Mouse (Mus musculus) embryonic facial prominence, embryonic 14.5 days (tissue): ENCODE data around the gene Cacna2d2. TPM values are rescaled to one million over a fixed set of nuclear protein-coding genes. Genes with fewer than 3 reads are reported as not detected.
A peak's percentile ranks its signal among the peaks of the same experiment; 100 is the strongest.
"Not testable (repeated sequence)": the region's sequence is repeated elsewhere in the genome, so short reads cannot be mapped to it uniquely, and the experiment has no call there.

Experiments used
- ATAC-seq: fragments of 200-750 bp; cut with Nextera tagmentation; 2 replicates; pipeline ENCODE4 v1.8.0; 2017; ENCODE audit warnings: low read depth, moderate number of reproducible peaks, moderate TSS enrichment
- DNase-seq: peaks from one replicate; pipeline ENCODE4 v3.0.0-alpha.2; 2015; ENCODE audit warnings: low spot score
- H3K27ac ChIP-seq: fragments of 300-500 bp; sonication (generic); replicated peaks from 2 replicates; pipeline ENCODE4 v1.5.1; 2014; ENCODE audit warnings: low read depth, mild to moderate bottlenecking, low read length, moderate library complexity
- H3K27me3 ChIP-seq: fragments of 300-500 bp; sonication (generic); replicated peaks from 2 replicates; pipeline ENCODE4 v1.6.1; 2014; ENCODE audit warnings: low read length; ENCODE audit not compliant: control insufficient read depth, insufficient read depth
- H3K36me3 ChIP-seq: fragments of 300-500 bp; sonication (generic); 2 replicates; pipeline ENCODE4 v1.6.1; 2014; ENCODE audit warnings: low read length, mixed read lengths; ENCODE audit not compliant: control insufficient read depth, insufficient read depth
- H3K4me1 ChIP-seq: fragments of 300-500 bp; sonication (generic); 2 replicates; pipeline ENCODE4 v1.6.1; 2014; ENCODE audit warnings: antibody characterized with exemption, low read length; ENCODE audit not compliant: control insufficient read depth, insufficient read depth
- H3K4me2 ChIP-seq: fragments of 300-500 bp; sonication (generic); 2 replicates; pipeline ENCODE4 v1.6.1; 2014; ENCODE audit warnings: low read depth, mild to moderate bottlenecking, low read length, moderate library complexity, mixed read lengths
- H3K4me3 ChIP-seq: fragments of 300-500 bp; sonication (generic); 2 replicates; pipeline ENCODE4 v1.5.1; 2014; ENCODE audit warnings: low read depth, mild to moderate bottlenecking, low read length
- H3K9ac ChIP-seq: fragments of 300-500 bp; sonication (generic); 2 replicates; pipeline ENCODE4 v1.6.1; 2014; ENCODE audit warnings: low read depth, mild to moderate bottlenecking, low read length, moderate library complexity, mixed read lengths
- H3K9me3 ChIP-seq: fragments of 300-500 bp; sonication (generic); 2 replicates; pipeline ENCODE4 v1.6.1; 2016; ENCODE audit warnings: low read length; ENCODE audit not compliant: control insufficient read depth
- WGBS: fragments of 180-500 bp; shearing (Covaris S2); extraction: QIAGEN DNeasy Blood & Tissue Kit; methylation state at CpG from one replicate; pipeline ENCODE4 v1.1.7; 2014; 5-methylcytosine and 5-hydroxymethylcytosine counted together
- polyA plus RNA-seq: library from polyadenylated mRNA; unstranded; fragments of >200 nt; fragmentation: Nextera tagmentation; extraction: Ambion mirVana; gene quantifications from 2 replicates; pipeline ENCODE4 v1.2.1, GENCODE M21; 2014

The Cacna2d2 gene
- polyA plus RNA-seq, 1 experiment from 2014 or later: 0.93 TPM

DNA sequence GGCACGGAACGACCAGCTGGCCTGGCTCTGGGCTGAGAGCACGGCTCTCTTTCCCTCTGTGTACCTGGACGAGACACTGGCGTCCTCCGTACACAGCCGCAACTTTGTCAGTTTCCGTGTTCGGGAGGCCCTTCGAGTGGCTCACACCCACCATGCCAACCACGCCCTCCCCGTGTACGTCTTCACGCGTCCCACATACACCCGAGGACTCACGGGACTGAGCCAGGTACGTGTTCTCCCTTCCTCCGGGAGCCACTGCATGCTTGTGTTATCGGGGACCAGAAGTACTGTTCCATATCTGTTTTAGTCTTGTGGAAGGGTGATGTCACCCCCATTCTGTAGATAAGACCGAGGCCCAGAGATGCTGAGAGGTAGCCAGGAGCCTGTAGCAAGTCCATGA is 171.4 kb downstream of the Cacna2d2 start:
- H3K9me3 ChIP-seq: no peaks in the 10 kb centered on the region
- H3K4me3 ChIP-seq: peak overlapping the region; percentile 52; the same call in 1 of the 2 replicates
- ATAC-seq: no peak
- 94% methylated on average over 21 of the region's 21 CpGs for whole genome bisulfite sequencing
- H3K27me3 ChIP-seq: no peaks in the 10 kb centered on the region
- H3K4me2 ChIP-seq: peak overlapping the region; percentile 63
- no peak for DNase-seq
- H3K4me1 ChIP-seq: peaks cover 24% of the 10 kb centered on the region
- H3K27ac ChIP-seq: no peak overlapping the region
- H3K36me3 ChIP-seq: peaks cover 50% of the 10 kb centered on the region
- H3K9ac ChIP-seq: peak overlapping the region; percentile 66

- 95% methylated on average over 22 of the region's 22 CpGs for WGBS
- Histone ChIP-seq H3K27ac (no peak overlapping the region), H3K4me2 (no peak overlapping the region), H3K36me3 (peaks cover 44% of the 10 kb centered on the region), H3K27me3 (no peaks in the 10 kb centered on the region), H3K4me1 (peaks cover 28% of the 10 kb centered on the region), H3K9ac (0 out of 2 replicates have a peak overlapping the region, but pooled peaks have one; percentile 20), H3K4me3 (no peak overlapping the region), H3K9me3 (no peaks in the 10 kb centered on the region)
- no peak for DNase-seq
- no peak for ATAC-seq
Observed at GRCm38 (mm10) chr9:107571534-107572326, 172.3 kb downstream of the Cacna2d2 start.

DNA sequence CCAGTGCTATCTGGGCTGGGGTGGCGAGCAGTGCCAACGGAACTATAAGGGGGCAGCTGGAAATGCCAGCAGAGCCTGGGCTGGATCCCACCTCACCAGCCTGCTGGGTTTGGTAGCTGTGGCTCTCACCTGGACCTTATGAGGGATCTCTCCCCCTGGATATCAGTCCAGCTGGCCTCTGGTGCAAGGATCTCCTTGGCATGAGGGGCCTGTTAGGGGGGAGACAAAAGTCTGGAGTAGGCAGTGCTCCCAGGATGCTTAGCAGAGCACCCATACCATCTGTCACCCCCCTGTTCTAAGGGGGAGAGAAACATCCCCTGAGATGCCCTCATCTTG is 172.9 kb downstream of the Cacna2d2 start:
- no peak for ATAC-seq
- Histone ChIP-seq H3K4me1 (peaks cover 28% of the 10 kb centered on the region), H3K27me3 (no peaks in the 10 kb centered on the region), H3K36me3 (peaks cover 44% of the 10 kb centered on the region), H3K4me2 (no peak overlapping the region), H3K9ac (no peak overlapping the region), H3K4me3 (no peak overlapping the region), H3K9me3 (no peaks in the 10 kb centered on the region), H3K27ac (no peak overlapping the region)
- no peak for DNase-seq
- 94% methylated on average over 2 of the region's 2 CpGs for WGBS

DNA sequence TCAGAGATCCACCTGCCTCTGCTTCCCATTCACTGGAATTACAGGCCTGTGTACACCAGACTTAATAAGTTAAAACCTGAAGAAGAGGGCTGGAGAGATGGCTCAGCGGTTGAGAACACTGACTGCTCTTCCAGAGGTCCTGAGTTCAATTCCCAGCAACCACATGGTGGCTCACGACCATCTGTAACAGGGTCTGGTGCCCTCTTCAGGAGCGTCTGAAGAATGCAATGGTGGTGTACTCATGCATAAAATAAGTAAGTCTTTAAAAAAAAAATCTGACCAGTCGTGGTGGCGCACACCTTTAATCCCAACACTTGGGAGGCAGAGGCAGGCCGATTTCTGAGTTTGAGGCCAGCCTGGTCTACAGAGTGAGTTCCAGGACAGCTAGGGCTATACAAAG is 174.4 kb downstream of the Cacna2d2 start:
- not testable (repeated sequence) for H3K9me3 ChIP-seq, H3K9ac ChIP-seq, H3K4me2 ChIP-seq, H3K4me3 ChIP-seq, DNase-seq, ATAC-seq, H3K27ac ChIP-seq, H3K27me3 ChIP-seq
- 86% methylated on average over 6 of the region's 6 CpGs for whole genome bisulfite sequencing
- peaks cover 23% of the 10 kb centered on the region for H3K4me1 ChIP-seq
- H3K36me3 ChIP-seq: peaks cover 44% of the 10 kb centered on the region

DNA sequence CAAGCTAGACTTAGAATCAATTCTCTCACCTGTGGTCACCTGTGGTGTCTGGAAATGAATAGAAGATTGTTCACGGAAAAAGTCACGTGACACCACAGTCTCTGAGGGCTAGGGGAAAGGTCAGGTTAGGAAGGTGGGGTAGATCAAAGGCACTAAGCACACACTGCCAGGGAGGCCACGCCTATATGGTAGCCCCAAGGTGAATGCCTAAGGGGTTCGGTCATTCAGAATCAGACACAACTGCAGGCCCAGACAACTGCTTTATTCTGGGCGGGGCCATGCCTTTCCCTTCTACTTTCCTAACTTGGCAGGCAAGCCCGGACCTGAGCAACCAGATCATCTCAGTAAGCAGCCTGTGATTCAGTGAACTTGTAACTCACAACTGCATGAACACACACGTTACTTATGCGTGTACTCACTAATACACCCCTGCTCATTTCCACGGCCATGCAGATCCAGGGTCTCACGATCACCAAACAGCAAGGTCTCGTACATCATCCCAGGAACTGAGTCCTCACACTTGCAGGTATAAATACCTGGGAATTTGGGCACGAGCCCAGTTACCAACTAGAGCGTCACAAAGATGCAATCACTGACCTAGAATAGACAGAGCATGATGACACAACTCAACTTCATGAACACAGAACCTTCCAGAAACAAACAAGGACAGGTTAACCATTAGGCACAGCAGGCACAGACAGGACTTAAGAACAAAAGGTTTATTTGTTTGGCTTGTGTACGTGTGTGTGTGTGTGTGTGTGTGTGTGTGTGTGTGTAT is 176.4 kb downstream of the Cacna2d2 start:
- peak; percentile 17; the same call in 1 of the 2 replicates for ATAC-seq
- no peak overlapping the region for H3K4me3 ChIP-seq
- peaks cover 12% of the 10 kb centered on the region for H3K4me1 ChIP-seq
- peak; percentile 88 for DNase-seq
- peaks cover 40% of the 10 kb centered on the region for H3K36me3 ChIP-seq
- H3K27ac ChIP-seq: peak overlapping the region; percentile 82
- 71% methylated on average over 14 of the region's 14 CpGs for WGBS
- H3K4me2 ChIP-seq: no peak overlapping the region
- no peak overlapping the region for H3K9ac ChIP-seq
- no peaks in the 10 kb centered on the region for H3K9me3 ChIP-seq
- no peaks in the 10 kb centered on the region for H3K27me3 ChIP-seq

DNA sequence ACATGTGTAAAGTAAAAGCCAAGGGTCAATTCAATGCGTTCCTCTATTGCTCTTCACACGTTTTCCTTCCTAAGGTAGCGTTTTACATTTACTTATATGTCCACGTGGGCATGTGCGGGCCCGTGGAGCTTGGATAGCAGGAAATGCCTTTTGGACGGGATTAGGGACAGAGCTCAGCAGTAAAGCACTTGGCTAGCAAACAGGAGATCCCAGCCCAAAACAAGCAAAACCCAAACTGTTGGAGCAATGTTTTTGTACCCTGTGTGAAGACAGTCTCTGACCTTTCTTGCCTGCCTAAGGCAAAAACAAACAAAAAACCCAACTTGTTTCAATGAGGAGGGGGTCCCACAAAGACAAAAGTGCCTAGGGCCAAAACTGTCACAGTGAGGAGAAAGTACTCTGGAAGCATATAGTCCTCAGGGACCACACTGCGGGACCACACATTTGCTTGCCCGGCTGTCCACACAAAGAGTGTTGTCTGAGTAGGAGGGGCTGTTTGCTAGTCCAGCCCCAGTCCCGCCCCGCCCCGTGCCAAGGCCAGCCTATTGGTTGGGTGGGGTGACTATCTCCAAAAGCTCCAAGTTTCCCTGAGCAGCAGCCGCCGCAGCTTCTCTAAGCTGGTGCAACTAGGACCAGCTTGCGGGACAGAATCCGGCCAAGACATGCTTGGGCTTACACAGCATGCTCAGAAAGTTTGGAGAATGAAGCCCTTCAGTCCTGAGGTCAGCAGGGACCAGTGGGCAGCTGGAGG is 177.1 kb downstream of the Cacna2d2 start, which contains the start of gene Hyal1:
Gene Hyal1, plus strand, starts transcription at position 571 of the 751 bp plus-strand sequence.
- H3K27me3 ChIP-seq: no peaks in the 10 kb centered on the region
- no peaks in the 10 kb centered on the region for H3K9me3 ChIP-seq
- H3K4me3 ChIP-seq: peak within 1 kb of the TSS; percentile 43
- peaks cover 33% of the 10 kb centered on the region for H3K36me3 ChIP-seq
- DNase-seq (peak; percentile 92), ATAC-seq (peak; percentile 75)
- H3K4me2 ChIP-seq: peak within 1 kb of the TSS; percentile 63
- peaks cover 11% of the 10 kb centered on the region for H3K4me1 ChIP-seq
- peak within 1 kb of the TSS; percentile 67 for H3K9ac ChIP-seq
- 21% methylated on average over 13 of the region's 16 CpGs for WGBS
- peak within 1 kb of the TSS; percentile 82 for H3K27ac ChIP-seq

- 88% methylated on average over 10 of the region's 10 CpGs for WGBS
- peak overlapping the region; percentile 63; the same call in 1 of the 2 replicates for H3K4me2 ChIP-seq
- ATAC-seq: no peak
Observed at GRCm38 (mm10) chr9:107577871-107578270, 178.5 kb downstream of the Cacna2d2 start.

GRCm38 (mm10) chr9:107578587-107578986 is 179.2 kb downstream of the Cacna2d2 start, which contains the start of gene Naa80:
TSS of gene Naa80 (plus strand) at chr9:107578887.
- no peak within 1 kb of the TSS for H3K4me3 ChIP-seq
- WGBS: 79% methylated on average over 3 of the region's 3 CpGs
- ATAC-seq (no peak), DNase-seq (no peak)
- H3K4me1 ChIP-seq: peaks cover 11% of the 10 kb centered on the region
- H3K9me3 ChIP-seq: no peaks in the 10 kb centered on the region
- peak within 1 kb of the TSS; percentile 92; the same call in 1 of the 2 replicates for H3K27ac ChIP-seq
- no peak within 1 kb of the TSS for H3K9ac ChIP-seq
- H3K4me2 ChIP-seq: peak within 1 kb of the TSS; percentile 68; the same call in 1 of the 2 replicates
- peaks cover 22% of the 10 kb centered on the region for H3K36me3 ChIP-seq
- H3K27me3 ChIP-seq: no peaks in the 10 kb centered on the region

More at GRCm38 (mm10) chr9:107577871-107578270, 178.5 kb downstream of the Cacna2d2 start:
- no peak overlapping the region for H3K27ac ChIP-seq
- no peak for DNase-seq
- H3K9me3 ChIP-seq: no peaks in the 10 kb centered on the region
- no peaks in the 10 kb centered on the region for H3K27me3 ChIP-seq
- H3K4me3 ChIP-seq: no peak overlapping the region
- peaks cover 11% of the 10 kb centered on the region for H3K4me1 ChIP-seq
- no peak overlapping the region for H3K9ac ChIP-seq
- peaks cover 22% of the 10 kb centered on the region for H3K36me3 ChIP-seq
